In genomic region chr10:7124993-7125392, GRCm38 (mm10) we compare ENCODE assay signal across 11 mouse cellular contexts.
DNase-seq lines count a peak whose midpoint lies in the region.
"Had no signal": no experiment of that assay in that cellular context is flagged by ENCODE, and none has a peak within 500 bp of the region (broad histone marks: within the 10 kb centered on the region; RNA-seq: fewer than 3 reads in every experiment).

No protein-coding gene starts in this region.

- peak; percentile 35 to 40 for DNase-seq in cerebellum, postnatal 10 days
- no peak for DNase-seq in cerebellum, adult 8-10 months
- peak; percentile 22 to 41 for DNase-seq in kidney, postnatal 4 days
- no peak for DNase-seq in kidney, postnatal 14 days
- DNase-seq in layer of hippocampus, adult 9-10 months (ENCODE audit: low spot score) = peak; percentile 9
- DNase-seq in right cerebral cortex, postnatal 25 days = peak; percentile 42
- DNase-seq in MN1 (ENCODE audit: low spot score) = no peak
- DNase-seq in c-Kit-positive CD71-positive TER-119-positive erythroid progenitor cells, embryonic 14.5 days (ENCODE audit: low spot score) = no peak
- DNase-seq: adrenal gland, adult 2 months; heart, adult 18-20 months; kidney, adult 8-10 months had no signal

Comparison
In these comparisons a context has a peak if more than half of its experiments do, and no peak if none do; other contexts are left out.
1. DNase-seq: peak in cerebellum, postnatal 10 days (2 of 2), kidney, postnatal 4 days (2 of 2), layer of hippocampus, adult 9-10 months (single experiment) and right cerebral cortex, postnatal 25 days (single experiment); none in cerebellum, adult 8-10 months (single experiment), kidney, postnatal 14 days (single experiment), MN1 (single experiment) and c-Kit-positive CD71-positive TER-119-positive erythroid progenitor cells, embryonic 14.5 days (single experiment).